Mouse (Mus musculus): ENCODE measurements at regions not wholly inside any gene's neighbourhood (a gene's known extent, or its start where the extent isn't known, plus 50 kb on each side); places are given as distances from the start of the nearest gene placed in this dataset.

DNA sequence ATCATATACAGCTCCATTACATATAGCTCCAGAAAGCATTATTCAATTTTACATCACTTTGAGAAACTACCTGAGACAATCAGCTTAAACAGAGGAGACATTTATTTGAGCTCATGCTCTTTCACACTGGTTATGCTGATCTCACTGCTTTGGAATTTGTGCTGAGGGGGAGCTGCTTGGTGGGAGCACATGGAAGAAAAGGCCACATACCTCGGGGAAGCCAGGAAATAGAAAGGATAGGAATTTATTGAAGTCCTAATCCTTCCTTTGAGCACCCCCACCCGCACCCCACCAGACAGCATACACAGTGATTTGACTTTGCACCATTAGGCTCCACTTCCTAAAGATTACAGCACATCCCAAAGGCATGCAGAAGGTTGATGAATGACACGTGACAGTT is 296.0 kb upstream of the Slc35b3 start:
- TF ChIP-seq POLR2A (IDR thresholded peaks at IDR 0.05; ENCODE audit: control insufficient read depth in 1 of 2, insufficient read depth in 1 of 2, low read depth in 1 of 2, low read length in 2 of 2, poor library complexity in 1 of 2) = no peak
- no peak for TF ChIP-seq CTCF (IDR thresholded peaks at IDR 0.05 in 2 of 3, conservative IDR thresholded peaks at IDR 0.05 in 1 of 3; ENCODE audit: control insufficient read depth in 1 of 3, insufficient read depth in 1 of 3, low read depth in 2 of 3, low read length in 3 of 3, poor library complexity in 1 of 3, severe bottlenecking in 1 of 3)
- TF ChIP-seq ZNF384 (IDR thresholded peaks at IDR 0.05; ENCODE audit: low read depth, low read length) = no peak
- no peak for TF ChIP-seq MYC (IDR thresholded peaks at IDR 0.05; ENCODE audit: low read depth, low read length)
- no peak for TF ChIP-seq MAX (IDR thresholded peaks at IDR 0.05; ENCODE audit: low read length)
- TF ChIP-seq MAZ (IDR thresholded peaks at IDR 0.05; ENCODE audit: low read depth, low read length) = no peak
- no peak for TF ChIP-seq E2F4 (IDR thresholded peaks at IDR 0.05; ENCODE audit: borderline replicate concordance, low read depth, low read length)
- TF ChIP-seq EP300 (IDR thresholded peaks at IDR 0.05; ENCODE audit: low read depth in 1 of 2, low read length in 2 of 2) = no peak
- no peak for TF ChIP-seq TAL1 (IDR thresholded peaks at IDR 0.05; ENCODE audit: low read length)
- TF ChIP-seq TCF12 (IDR thresholded peaks at IDR 0.05; ENCODE audit: low read depth, low read length) = no peak
- TF ChIP-seq POLR2AphosphoS2 (IDR thresholded peaks at IDR 0.05; ENCODE audit: low read length) = no peak
- no peak for TF ChIP-seq MEF2A (IDR thresholded peaks at IDR 0.05; ENCODE audit: extremely low read depth, insufficient replicate concordance, low read depth, low read length, poor library complexity, severe bottlenecking)
- TF ChIP-seq ETS1 (IDR thresholded peaks at IDR 0.05; ENCODE audit: low read depth, low read length) = no peak
